Mouse (Mus musculus): ENCODE data around the gene Zfp710.

DNA sequence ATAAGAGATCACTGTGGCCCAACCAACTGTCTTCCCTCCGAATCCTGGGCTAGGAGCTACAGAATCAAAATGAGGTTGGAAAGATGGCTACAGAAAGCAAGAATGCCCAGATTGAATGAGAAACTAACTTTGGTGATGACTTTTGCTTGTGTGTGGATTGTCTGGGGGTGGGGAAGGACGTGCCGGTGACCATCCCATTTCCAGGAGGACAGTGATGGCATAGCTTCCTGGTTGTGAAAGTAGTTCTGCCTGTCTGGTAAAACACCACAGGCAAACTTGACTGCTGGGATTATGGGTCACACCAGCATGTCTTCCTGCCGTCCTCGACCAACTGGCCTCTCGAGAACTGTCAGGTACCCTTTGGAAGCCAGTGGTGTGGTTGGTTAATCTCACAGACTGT lies 10.5 kb downstream of the Zfp710 start:
- TF ChIP-seq POLR2A (IDR thresholded peaks at IDR 0.05; ENCODE audit: insufficient read length, low read depth) (no peak), TCF12 (IDR thresholded peaks at IDR 0.05; ENCODE audit: insufficient read depth, poor library complexity, severe bottlenecking) (no peak), POLR2AphosphoS2 (IDR thresholded peaks at IDR 0.05; ENCODE audit: insufficient read length, low read depth) (no peak), MYOG (IDR thresholded peaks at IDR 0.05; ENCODE audit: control insufficient read depth in 1 of 3, insufficient read depth in 1 of 3, insufficient read length in 2 of 3, low read depth in 2 of 3) (no peak), E2F4 (IDR thresholded peaks at IDR 0.05; ENCODE audit: insufficient read depth) (no peak), MAX (IDR thresholded peaks at IDR 0.05; ENCODE audit: low read depth) (no peak), CEBPB (IDR thresholded peaks at IDR 0.05; ENCODE audit: insufficient read depth, poor library complexity, severe bottlenecking) (no peak), SRF (IDR thresholded peaks at IDR 0.05; ENCODE audit: control insufficient read depth, insufficient read length, low read depth) (no peak), USF1 (IDR thresholded peaks at IDR 0.05; ENCODE audit: low read depth) (no peak), TCF3 (IDR thresholded peaks at IDR 0.05; ENCODE audit: insufficient read length, low read depth) (no peak)

All from myocyte (in vitro differentiated cells).